Mouse (Mus musculus): ENCODE measurements at regions not wholly inside any gene's neighbourhood (a gene's known extent, or its start where the extent isn't known, plus 50 kb on each side); places are given as distances from the start of the nearest gene placed in this dataset.

DNA sequence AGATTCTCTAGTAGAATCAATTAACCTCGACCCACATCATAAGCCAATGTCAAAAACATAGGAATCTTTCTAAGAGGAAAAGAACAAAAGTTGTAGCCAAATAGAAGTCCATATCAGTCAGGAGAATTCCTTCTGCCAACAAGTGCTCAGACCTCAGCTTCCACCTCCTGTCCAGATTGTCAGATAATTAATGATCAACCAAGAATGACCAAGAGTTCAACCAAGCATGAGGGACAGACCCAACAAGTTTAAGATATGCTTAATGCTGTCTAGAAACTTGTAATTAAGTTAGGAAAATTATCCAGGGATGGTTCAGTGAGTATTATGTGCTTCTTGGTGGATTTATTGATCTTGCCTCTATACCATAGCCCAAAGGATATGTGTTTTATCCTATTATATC, 238.6 kb downstream of the Nedd1 start:
- no peak for DNase-seq (ENCODE audit: low spot score)

- no peak for DNase-seq (ENCODE audit: low spot score)
Observed at GRCm38 (mm10) chr10:92473282-92473681, 248.9 kb downstream of the Nedd1 start.

GRCm38 (mm10) chr10:92471111-92471510, 251.1 kb downstream of the Nedd1 start:
- DNase-seq (ENCODE audit: low spot score): no peak

DNA sequence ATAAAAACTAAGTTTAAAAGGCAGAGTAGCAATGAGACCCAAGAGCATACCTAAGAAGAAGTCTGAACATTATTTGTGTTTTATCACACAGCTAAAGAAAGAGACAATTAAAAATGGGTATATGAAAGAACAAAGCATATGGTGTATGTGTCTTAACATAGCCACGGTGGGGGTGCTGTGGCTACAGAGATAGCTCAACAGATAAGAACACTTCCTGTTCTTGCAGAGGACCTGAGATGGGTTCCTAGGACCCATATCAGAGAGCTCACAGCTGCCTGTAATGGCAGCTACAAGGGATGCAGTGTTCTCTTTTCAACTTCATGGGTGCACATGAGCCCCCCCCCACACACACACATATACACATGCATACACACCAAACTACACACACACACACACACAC, 267.0 kb downstream of the Nedd1 start:
- no peak for DNase-seq (ENCODE audit: low spot score)

DNA sequence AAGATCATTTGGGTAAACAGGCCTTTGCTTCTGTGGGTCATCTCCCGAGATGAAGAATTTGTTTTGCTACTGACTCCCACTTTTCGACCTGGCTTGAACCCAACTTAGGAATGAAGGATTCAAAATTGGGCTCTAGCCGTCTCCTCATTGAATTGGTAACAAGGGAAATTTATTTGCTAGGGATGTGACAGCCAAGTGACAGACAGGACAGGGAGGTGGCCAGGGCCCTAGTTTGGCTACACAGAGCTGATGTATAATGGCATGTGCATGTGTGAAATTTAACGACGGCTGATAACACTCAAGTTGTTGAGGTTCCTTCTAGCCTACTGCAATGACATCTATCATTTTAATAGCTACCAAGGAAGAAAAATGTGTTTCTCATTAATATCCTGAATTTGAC, 268.7 kb downstream of the Nedd1 start:
- DNase-seq (ENCODE audit: low spot score): no peak

GRCm38 (mm10) chr10:92445957-92446356, 276.3 kb downstream of the Nedd1 start:
- DNase-seq (ENCODE audit: low spot score): no peak

DNA sequence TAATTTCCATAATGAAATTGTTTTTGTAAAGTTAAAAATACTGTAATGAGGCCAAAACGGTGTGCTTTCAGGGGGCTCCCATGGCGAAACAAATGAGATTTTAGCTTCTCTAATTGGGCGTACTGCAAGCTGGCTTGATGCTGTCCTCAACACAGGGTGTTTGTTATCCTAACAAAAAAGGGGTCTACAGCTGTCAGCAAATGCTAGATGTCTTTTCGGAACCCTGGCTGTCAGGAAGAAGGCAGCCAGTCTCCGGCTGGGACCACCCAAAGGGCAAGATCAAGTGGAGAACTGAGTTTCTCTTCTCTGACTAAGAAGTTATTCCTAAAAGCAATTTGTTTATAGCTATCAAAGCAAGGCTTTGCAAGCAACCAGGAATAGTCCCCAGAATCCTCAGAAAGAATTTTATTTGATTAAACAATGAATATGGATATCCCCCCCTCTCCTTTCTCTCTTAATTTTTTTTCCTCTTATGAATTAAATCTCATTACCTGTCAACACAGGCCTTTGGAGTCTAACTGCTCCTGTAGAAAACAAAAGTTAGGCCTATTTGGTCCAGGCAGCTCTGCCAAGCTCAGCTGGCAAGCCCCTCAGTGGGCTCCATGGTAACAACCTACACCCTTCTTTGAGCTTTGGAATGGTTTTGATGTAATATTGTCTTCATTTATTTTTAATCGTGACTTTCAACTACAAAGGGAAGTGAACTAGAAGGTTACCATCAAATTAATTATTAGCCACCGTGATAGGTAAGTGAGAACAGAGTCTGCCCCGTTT, 283.4 kb downstream of the Nedd1 start:
- DNase-seq (ENCODE audit: low spot score): no peak

DNA sequence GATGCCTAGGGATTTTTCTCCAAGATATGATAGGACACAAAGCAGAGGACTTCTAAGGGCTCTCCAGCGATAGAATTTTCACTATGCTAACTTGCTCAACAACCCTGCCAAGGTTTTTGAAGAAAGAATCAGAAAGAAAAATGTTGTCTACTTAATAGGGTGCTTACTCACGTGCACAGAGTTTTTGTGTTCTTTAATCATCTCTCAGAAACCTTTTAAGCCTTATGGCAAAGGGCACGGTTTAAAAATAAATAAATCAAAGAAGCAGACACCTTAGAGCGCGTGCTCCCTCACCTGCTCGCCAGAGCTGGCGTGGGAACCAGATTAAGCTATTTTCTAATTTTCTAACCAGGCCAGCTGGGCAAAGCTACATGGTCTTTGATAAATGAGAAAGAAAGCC, 293.0 kb downstream of the Nedd1 start:
- no peak for DNase-seq (ENCODE audit: low spot score)

DNA sequence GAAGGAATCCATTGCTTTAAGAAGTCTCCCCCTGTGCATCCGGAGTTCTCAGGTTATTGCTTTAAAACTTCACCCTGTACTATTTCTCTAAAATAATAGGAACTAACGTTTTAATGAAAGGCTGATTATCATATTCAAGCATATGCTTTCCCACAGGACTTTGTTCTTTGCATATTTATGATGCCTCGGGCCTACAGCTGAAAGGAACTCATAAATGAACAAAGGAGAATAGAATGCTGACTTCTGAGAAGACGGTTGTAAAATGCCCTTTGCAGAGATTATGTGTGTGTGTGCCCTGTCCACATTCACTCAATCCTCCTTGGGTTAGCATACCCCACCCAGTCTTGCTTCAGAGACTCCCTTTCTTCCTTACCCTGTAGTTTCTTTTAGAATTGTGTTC, 294.2 kb downstream of the Nedd1 start:
- no peak for DNase-seq (ENCODE audit: low spot score)

GRCm38 (mm10) chr10:92426443-92426842, 295.8 kb downstream of the Nedd1 start:
- DNase-seq (ENCODE audit: low spot score): no peak

DNA sequence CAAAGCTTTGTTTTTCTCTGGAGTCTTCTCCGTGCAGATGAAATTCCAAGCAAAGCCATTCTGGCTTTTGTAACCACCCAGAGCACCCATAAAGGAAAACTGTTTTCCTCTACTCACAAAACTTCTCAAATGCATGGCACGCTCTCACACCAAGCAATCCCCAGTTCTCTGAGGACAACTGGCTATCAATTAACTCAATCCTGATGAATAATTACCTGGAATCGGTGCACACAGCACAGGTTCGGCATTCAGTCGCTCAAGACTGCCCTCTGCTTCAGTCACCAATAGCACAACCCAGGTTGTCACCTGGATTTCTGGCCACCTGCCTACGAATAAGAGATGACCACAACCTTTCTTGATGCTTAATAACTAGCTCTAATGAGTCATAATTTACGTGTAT, 309.5 kb downstream of the Nedd1 start:
- DNase-seq (ENCODE audit: low spot score): no peak

DNA sequence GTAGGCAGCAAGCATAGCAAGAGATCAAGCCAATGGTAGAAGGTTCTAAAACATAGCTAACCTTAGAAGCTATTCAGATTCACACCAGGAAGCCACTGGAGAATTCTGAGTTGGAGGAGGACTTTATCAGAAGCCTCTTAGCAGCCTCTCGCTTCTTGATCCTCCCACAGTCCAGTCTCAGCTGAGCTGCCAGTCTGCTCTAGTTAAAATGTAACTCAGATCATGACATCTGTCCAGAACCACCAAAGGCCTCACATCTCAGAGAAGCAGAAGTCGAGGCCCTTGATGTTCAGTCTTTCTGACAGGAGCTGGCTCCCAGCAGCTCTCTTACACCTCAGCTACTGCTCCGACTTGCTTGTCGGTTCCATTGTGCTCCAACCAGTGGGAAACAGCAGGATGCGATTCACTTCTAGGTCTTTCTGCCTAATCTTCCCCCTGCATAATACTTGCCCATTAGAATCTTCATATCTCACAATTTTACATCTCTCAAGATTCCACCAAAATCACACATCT, 311.4 kb downstream of the Nedd1 start:
- no peak for DNase-seq (ENCODE audit: low spot score)

GRCm38 (mm10) chr10:92404697-92405293, 317.4 kb downstream of the Nedd1 start:
- no peak for DNase-seq (ENCODE audit: low spot score)

DNA sequence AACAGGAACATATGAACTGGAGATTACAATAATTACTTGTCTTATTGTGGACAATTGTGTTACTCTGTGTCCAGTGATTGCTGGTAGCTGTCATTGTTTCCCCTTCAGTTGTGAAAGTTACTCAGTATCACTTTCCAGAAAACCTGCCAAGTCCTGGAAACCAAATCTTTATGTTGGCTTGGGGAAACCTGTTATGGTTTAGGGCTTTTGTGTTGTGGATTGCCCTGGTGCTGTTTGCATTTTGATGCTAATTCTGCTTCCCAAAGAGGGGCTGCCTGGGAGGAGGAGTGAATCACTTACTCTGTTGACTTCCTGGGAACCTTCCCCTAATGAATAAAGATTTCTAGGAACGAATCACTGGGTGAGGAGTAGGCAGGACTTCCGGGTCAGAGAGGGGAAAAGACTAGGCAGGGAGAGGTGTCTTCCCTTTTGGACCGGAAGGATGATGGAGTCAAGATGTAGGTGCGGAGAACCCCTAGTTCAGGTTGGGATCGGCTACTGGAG, 321.6 kb downstream of the Nedd1 start:
- DNase-seq (ENCODE audit: low spot score): no peak

DNA sequence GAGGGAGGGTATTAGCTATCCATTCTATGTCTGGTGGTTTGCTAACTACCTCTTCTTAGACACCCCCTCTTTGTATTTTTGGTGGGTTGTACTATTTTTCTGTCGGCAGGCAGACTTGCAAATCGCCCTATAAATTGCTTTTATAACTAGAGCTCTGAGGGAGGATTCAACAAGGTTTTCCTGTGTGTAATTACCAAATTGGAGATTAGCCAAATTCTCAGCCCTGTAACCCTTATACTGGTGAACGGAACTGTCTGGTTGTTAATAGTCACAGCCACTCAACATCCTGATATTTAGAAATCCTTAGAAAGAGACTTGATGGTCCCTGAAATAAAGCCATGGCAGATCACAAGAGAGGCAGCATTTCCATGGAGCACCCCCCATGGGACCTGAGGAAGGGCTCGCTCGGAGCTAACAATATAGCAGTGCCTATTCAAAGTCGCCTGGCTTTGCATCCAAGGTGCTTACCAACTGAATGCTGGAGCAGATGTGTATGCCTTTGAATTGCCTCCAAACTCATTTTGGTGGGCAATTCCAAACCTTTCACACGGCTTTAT, 333.0 kb downstream of the Nedd1 start:
- no peak for DNase-seq (ENCODE audit: low spot score)

DNA sequence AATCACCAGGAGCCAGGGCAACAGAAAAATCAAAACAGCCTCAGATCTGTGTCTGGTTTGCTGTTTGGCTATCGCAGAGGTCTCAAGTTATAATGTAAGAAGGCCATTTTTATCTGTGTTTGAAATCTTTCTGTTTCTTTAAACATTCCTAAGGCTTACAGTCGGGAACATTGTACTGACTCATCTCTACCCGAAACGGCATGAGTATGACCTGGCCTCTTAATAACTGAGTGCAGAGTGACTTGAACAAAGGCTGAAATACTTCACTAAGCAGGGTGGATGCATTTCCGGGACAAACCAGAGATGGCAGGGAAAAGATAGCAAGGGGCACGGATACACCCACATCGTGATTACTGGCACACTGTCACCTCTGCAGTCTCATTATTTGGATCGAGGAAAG, 355.1 kb downstream of the Nedd1 start:
- no peak for DNase-seq (ENCODE audit: low spot score)

- no peak for DNase-seq (ENCODE audit: low spot score)
Observed at GRCm38 (mm10) chr10:92356738-92357137, 365.5 kb downstream of the Nedd1 start.

DNA sequence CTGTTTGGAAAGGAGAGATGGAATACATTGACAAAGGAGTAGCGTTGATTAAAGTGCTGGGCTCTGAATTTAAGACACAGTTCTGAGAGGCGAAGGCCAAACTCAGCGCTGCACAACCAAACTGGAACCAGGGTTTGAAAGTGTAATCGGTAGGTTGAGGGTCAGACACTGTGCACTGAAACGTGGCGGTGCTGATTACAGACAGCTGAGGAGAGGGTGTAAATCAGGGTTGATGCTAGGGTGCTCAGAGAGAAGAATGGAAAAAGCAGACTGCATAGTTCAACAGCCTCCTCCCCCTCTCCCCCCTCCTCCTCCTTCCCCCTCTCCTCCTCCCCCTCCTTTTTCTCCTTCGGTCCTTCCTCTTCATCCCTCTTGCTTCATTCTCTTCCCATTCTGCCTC, 373.2 kb downstream of the Nedd1 start:
- DNase-seq (ENCODE audit: low spot score): no peak

GRCm38 (mm10) chr10:92347960-92348675, 374.1 kb downstream of the Nedd1 start:
- DNase-seq (ENCODE audit: low spot score): no peak

- no peak for DNase-seq (ENCODE audit: low spot score)
Observed at GRCm38 (mm10) chr10:92339671-92340070, 382.5 kb downstream of the Nedd1 start.

- DNase-seq (ENCODE audit: low spot score): no peak
Observed at GRCm38 (mm10) chr10:92336949-92337348, 385.3 kb downstream of the Nedd1 start.

- DNase-seq (ENCODE audit: low spot score): no peak
Observed at GRCm38 (mm10) chr10:92336138-92336537, 386.1 kb downstream of the Nedd1 start.

DNA sequence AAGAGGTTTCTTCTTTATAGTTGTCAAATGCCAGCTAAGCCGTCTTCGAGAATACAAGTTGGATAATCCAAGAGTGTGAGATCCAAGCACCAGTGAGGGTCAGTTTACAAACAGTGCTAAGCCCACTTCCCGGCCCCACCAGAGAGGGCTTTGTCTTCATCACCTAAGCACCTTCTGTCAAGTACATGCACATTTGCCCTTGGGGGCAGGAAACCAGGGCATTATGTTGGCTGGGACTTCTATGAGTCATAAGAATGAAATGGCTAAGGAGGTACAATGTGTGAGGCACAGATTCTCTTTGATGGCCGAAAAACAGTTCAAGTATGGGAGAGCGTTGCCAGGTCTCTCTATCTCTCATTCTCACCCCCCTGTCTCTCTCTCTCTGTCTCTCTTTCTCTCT, 387.1 kb downstream of the Nedd1 start:
- no peak for DNase-seq (ENCODE audit: low spot score)

Data from urinary bladder, postnatal 25 days (tissue).